Mouse (Mus musculus) hindbrain, embryonic 14.5 days (tissue): ENCODE measurements around the gene Tex12. TPM values are rescaled to one million over a fixed set of nuclear protein-coding genes. Genes with fewer than 3 reads are reported as not detected.
A peak's percentile ranks its signal among the peaks of the same experiment; 100 is the strongest.

Source experiments
- ATAC-seq: fragments of 200-750 bp; cut with Nextera tagmentation; 2 replicates; pipeline ENCODE4 v1.8.0; 2017; ENCODE audit warnings: moderate number of reproducible peaks, mild to moderate bottlenecking, moderate TSS enrichment, moderate library complexity; ENCODE audit not compliant: low FRiP score
- DNase-seq: peaks from one replicate; pipeline ENCODE4 v3.0.0-alpha.2; 2015; ENCODE audit warnings: low spot score
- H3K27ac ChIP-seq: fragments of 300-500 bp; sonication (generic); 2 replicates; pipeline ENCODE4 v1.5.1; 2014; ENCODE audit warnings: mild to moderate bottlenecking, moderate library complexity
- H3K27me3 ChIP-seq: fragments of 300-500 bp; sonication (generic); 2 replicates; pipeline ENCODE4 v1.6.1; 2014; ENCODE audit warnings: mild to moderate bottlenecking, low read length, mixed read lengths; ENCODE audit not compliant: control insufficient read depth, insufficient read depth
- H3K36me3 ChIP-seq: fragments of 300-500 bp; sonication (generic); replicated peaks from 2 replicates; pipeline ENCODE4 v1.6.1; 2014; ENCODE audit not compliant: control insufficient read depth, insufficient read depth
- H3K4me1 ChIP-seq: fragments of 300-500 bp; sonication (generic); replicated peaks from 2 replicates; pipeline ENCODE4 v1.6.1; 2014; ENCODE audit warnings: antibody characterized with exemption, low read length, mixed read lengths; ENCODE audit not compliant: control insufficient read depth, insufficient read depth
- H3K4me2 ChIP-seq: fragments of 300-500 bp; sonication (generic); replicated peaks from 2 replicates; pipeline ENCODE4 v1.6.1; 2014; ENCODE audit warnings: mild to moderate bottlenecking, moderate library complexity
- H3K4me3 ChIP-seq: fragments of 300-500 bp; sonication (generic); replicated peaks from 2 replicates; pipeline ENCODE4 v1.5.1; 2014; ENCODE audit warnings: mild to moderate bottlenecking, low read length
- H3K9ac ChIP-seq: fragments of 300-500 bp; sonication (generic); 2 replicates; pipeline ENCODE4 v1.6.1; 2014
- H3K9me3 ChIP-seq: fragments of 300-500 bp; sonication (generic); 2 replicates; pipeline ENCODE4 v1.6.1; 2016; ENCODE audit warnings: low read length; ENCODE audit not compliant: control insufficient read depth
- WGBS: fragments of 180-500 bp; shearing (Covaris S2); extraction: QIAGEN DNeasy Blood & Tissue Kit; methylation state at CpG from one replicate; pipeline ENCODE4 v1.1.7; 2014; 5-methylcytosine and 5-hydroxymethylcytosine counted together
- polyA plus RNA-seq: library from polyadenylated mRNA; unstranded; fragments of >200 nt; fragmentation: Nextera tagmentation; extraction: Ambion mirVana; gene quantifications from 2 replicates; pipeline ENCODE4 v1.2.1, GENCODE M21; 2014

The Tex12 gene
- polyA plus RNA-seq, 1 experiment from 2014 or later, result not detected

- DNase-seq (no peak), ATAC-seq (no peak)
- 84% methylated on average over 4 of the region's 4 CpGs for WGBS
- Histone ChIP-seq H3K9me3 (no peaks in the 10 kb centered on the region), H3K27me3 (no peaks in the 10 kb centered on the region), H3K9ac (no peak overlapping the region), H3K36me3 (no peaks in the 10 kb centered on the region), H3K4me2 (no peak overlapping the region), H3K4me1 (no peaks in the 10 kb centered on the region), H3K27ac (no peak overlapping the region), H3K4me3 (no peak overlapping the region)
Observed at GRCm38 (mm10) chr9:50565940-50566339, 4.8 kb upstream of the Tex12 start.

- Histone ChIP-seq H3K9me3 (no peaks in the 10 kb centered on the region), H3K27ac (no peak overlapping the region), H3K27me3 (no peaks in the 10 kb centered on the region), H3K9ac (no peak overlapping the region), H3K36me3 (no peaks in the 10 kb centered on the region), H3K4me3 (no peak overlapping the region), H3K4me1 (no peaks in the 10 kb centered on the region), H3K4me2 (no peak overlapping the region)
- WGBS, result 79% methylated on average over 7 of the region's 7 CpGs
- no peak for DNase-seq
- ATAC-seq, result no peak
Observed at GRCm38 (mm10) chr9:50565173-50565572, 4.0 kb upstream of the Tex12 start.

- Histone ChIP-seq H3K4me3 (no peak overlapping the region), H3K4me1 (no peaks in the 10 kb centered on the region), H3K36me3 (no peaks in the 10 kb centered on the region), H3K4me2 (no peak overlapping the region), H3K9ac (no peak overlapping the region), H3K27me3 (no peaks in the 10 kb centered on the region), H3K9me3 (no peaks in the 10 kb centered on the region), H3K27ac (no peak overlapping the region)
- 86% methylated on average over 2 of the region's 2 CpGs for WGBS
- DNase-seq (no peak), ATAC-seq (no peak)
Observed at GRCm38 (mm10) chr9:50561918-50562360, 814 bp upstream of the Tex12 start.

- H3K27me3 ChIP-seq, result no peaks in the 10 kb centered on the region
- H3K4me3 ChIP-seq, result peak within 1 kb of the TSS; percentile 11
- no peaks in the 10 kb centered on the region for H3K9me3 ChIP-seq
- WGBS, result 15% methylated on average over 1 of the region's 2 CpGs
- H3K4me2 ChIP-seq, result peak within 1 kb of the TSS; percentile 41
- DNase-seq (no peak), ATAC-seq (peak; percentile 21; the same call in 1 of the 2 replicates)
- H3K27ac ChIP-seq, result peak within 1 kb of the TSS; percentile 75
- peak within 1 kb of the TSS; percentile 20 for H3K9ac ChIP-seq
- no peaks in the 10 kb centered on the region; the same call in 1 of the 2 replicates for H3K4me1 ChIP-seq
- H3K36me3 ChIP-seq, result no peaks in the 10 kb centered on the region
Observed at GRCm38 (mm10) chr9:50555094-50555446, 6.1 kb downstream of the Tex12 start, which contains the start of gene Bco2. Gene Bco2, minus strand, starts transcription at chr9:50555181.

- Histone ChIP-seq H3K27ac (peak within 1 kb of the TSS; percentile 75), H3K27me3 (no peaks in the 10 kb centered on the region), H3K9me3 (no peaks in the 10 kb centered on the region), H3K9ac (peak within 1 kb of the TSS; percentile 20), H3K4me1 (no peaks in the 10 kb centered on the region; the same call in 1 of the 2 replicates), H3K4me3 (peak within 1 kb of the TSS; percentile 11), H3K36me3 (no peaks in the 10 kb centered on the region), H3K4me2 (peak within 1 kb of the TSS; percentile 41)
- ATAC-seq, result peak; percentile 93
- 24% methylated on average over 12 of the region's 12 CpGs for whole genome bisulfite sequencing
- peak; percentile 75 for DNase-seq
Observed at GRCm38 (mm10) chr9:50554241-50555093, 6.7 kb downstream of the Tex12 start, which contains the start of gene Il18. Gene Il18, plus strand, starts transcription at chr9:50554827.

GRCm38 (mm10) chr9:50553547-50553946, 7.6 kb downstream of the Tex12 start:
- DNase-seq, result no peak
- H3K36me3 ChIP-seq, result no peaks in the 10 kb centered on the region
- H3K4me2 ChIP-seq, result no peak overlapping the region
- H3K9me3 ChIP-seq, result no peaks in the 10 kb centered on the region
- no peaks in the 10 kb centered on the region; the same call in 1 of the 2 replicates for H3K4me1 ChIP-seq
- no peak overlapping the region for H3K4me3 ChIP-seq
- H3K27ac ChIP-seq, result no peak overlapping the region
- H3K27me3 ChIP-seq, result no peaks in the 10 kb centered on the region
- WGBS, result 86% methylated on average over 2 of the region's 2 CpGs
- H3K9ac ChIP-seq, result no peak overlapping the region
- ATAC-seq, result no peak

GRCm38 (mm10) chr9:50552206-50552605, 8.9 kb downstream of the Tex12 start:
- H3K27ac ChIP-seq, result no peak overlapping the region
- H3K9ac ChIP-seq, result no peak overlapping the region
- H3K4me1 ChIP-seq, result no peaks in the 10 kb centered on the region; the same call in 1 of the 2 replicates
- ATAC-seq, result no peak
- H3K36me3 ChIP-seq, result no peaks in the 10 kb centered on the region
- WGBS, result 83% methylated on average over 5 of the region's 5 CpGs
- H3K27me3 ChIP-seq, result no peaks in the 10 kb centered on the region
- no peak overlapping the region for H3K4me2 ChIP-seq
- no peak overlapping the region for H3K4me3 ChIP-seq
- DNase-seq, result no peak
- H3K9me3 ChIP-seq, result no peaks in the 10 kb centered on the region

- Histone ChIP-seq H3K27ac (no peak overlapping the region), H3K9me3 (no peaks in the 10 kb centered on the region), H3K27me3 (no peaks in the 10 kb centered on the region), H3K4me3 (no peak overlapping the region), H3K9ac (no peak overlapping the region), H3K4me2 (no peak overlapping the region), H3K36me3 (no peaks in the 10 kb centered on the region), H3K4me1 (no peaks in the 10 kb centered on the region; the same call in 1 of the 2 replicates)
- ATAC-seq (no peak), DNase-seq (no peak)
- WGBS, result 87% methylated on average over 4 of the region's 4 CpGs
Observed at GRCm38 (mm10) chr9:50548936-50549335, 12.2 kb downstream of the Tex12 start.

- no peaks in the 10 kb centered on the region for H3K9me3 ChIP-seq
- H3K27ac ChIP-seq, result no peak overlapping the region
- no peak overlapping the region for H3K4me3 ChIP-seq
- no peaks in the 10 kb centered on the region for H3K36me3 ChIP-seq
- WGBS, result 64% methylated on average over 5 of the region's 5 CpGs
- DNase-seq (no peak), ATAC-seq (no peak)
- H3K4me2 ChIP-seq, result no peak overlapping the region
- H3K27me3 ChIP-seq, result no peaks in the 10 kb centered on the region
- H3K4me1 ChIP-seq, result no peaks in the 10 kb centered on the region
- H3K9ac ChIP-seq, result no peak overlapping the region
Observed at GRCm38 (mm10) chr9:50547859-50548478, 13.2 kb downstream of the Tex12 start.
